In genomic region chr19:26781209-26781608, GRCm38 (mm10) we compare ENCODE assay signal across 10 mouse cellular contexts.
"Had no signal": no experiment of that assay in that cellular context is flagged by ENCODE, and none has a peak within 500 bp of the region (broad histone marks: within the 10 kb centered on the region; RNA-seq: fewer than 3 reads in every experiment).

No protein-coding gene starts in this region.

- ATAC-seq: midbrain, embryonic 16.5 days had no signal

- DNase-seq: lung, adult 18-20 months; lung, embryonic 14.5 days; lung, postnatal 10 days; lung, postnatal 4 days; midbrain, embryonic 14.5 days; right cerebral cortex, postnatal 14 days; thymus, adult 2 months; thymus, postnatal 25 days; thymus, postnatal 4 days had no signal
